Mouse (Mus musculus) layer of hippocampus, postnatal 25 days (tissue): ENCODE data around the gene Rbm4. TPM values are rescaled to one million over a fixed set of nuclear protein-coding genes. Genes with fewer than 3 reads are reported as not detected.
"Not testable (repeated sequence)": the region's sequence is repeated elsewhere in the genome, so short reads cannot be mapped to it uniquely, and the experiment has no call there.

Source experiments
- DNase-seq, 2 experiments: peaks; one replicate each; pipeline ENCODE4 v3.0.0; 2022; ENCODE audit warnings: mixed read lengths in 2 of 2, low spot score in 1 of 2; ENCODE audit errors: extremely low spot score in 1 of 2
- total RNA-seq, 2 experiments: library from RNA; stranded (reverse); gene quantifications; 2 replicates each; pipeline ENCODE4 v1.2.3; 2021

The Rbm4 gene
- total RNA-seq, 2 experiments from 2014 or later = 81.1 to 82.0 TPM

- no peak for DNase-seq
These were observed 5.4 kb upstream of the Rbm4 start for GRCm38 (mm10) chr19:4799083-4799482.

GRCm38 (mm10) chr19:4797846-4798245, 4.1 kb upstream of the Rbm4 start:
- no peak for DNase-seq

- no peak for DNase-seq
These were observed 2.2 kb upstream of the Rbm4 start for GRCm38 (mm10) chr19:4795929-4796328.

- no peak for DNase-seq
These were observed 345 bp downstream of the Rbm4 start for GRCm38 (mm10) chr19:4793281-4793830.

GRCm38 (mm10) chr19:4786313-4786712, 7.4 kb downstream of the Rbm4 start:
- DNase-seq = no peak

- no peak for DNase-seq
These were observed 8.5 kb downstream of the Rbm4 start for GRCm38 (mm10) chr19:4785206-4785605.

GRCm38 (mm10) chr19:4782891-4783290, 10.8 kb downstream of the Rbm4 start:
- DNase-seq = no peak

- no peak for DNase-seq
These were observed 20.9 kb downstream of the Rbm4 start for GRCm38 (mm10) chr19:4772785-4773184.

GRCm38 (mm10) chr19:4767507-4768148, 26.1 kb downstream of the Rbm4 start:
- DNase-seq = no peak

- no peak for DNase-seq
These were observed 30.8 kb downstream of the Rbm4 start for GRCm38 (mm10) chr19:4762876-4763275.

- not testable (repeated sequence) for DNase-seq
These were observed 33.2 kb downstream of the Rbm4 start for GRCm38 (mm10) chr19:4760544-4760943.

- DNase-seq = no peak
These were observed 36.8 kb downstream of the Rbm4 start for GRCm38 (mm10) chr19:4756921-4757320.

- peak; percentile 92 to 98 for DNase-seq
These were observed 37.3 kb downstream of the Rbm4 start, which contains the start of gene Rbm4b for GRCm38 (mm10) chr19:4756193-4756911. Rbm4b (plus strand) TSS chr19:4756497.

- peak; percentile 77 to 84 for DNase-seq
These were observed 38.0 kb downstream of the Rbm4 start for GRCm38 (mm10) chr19:4755565-4756192.

- DNase-seq = no peak
These were observed 43.7 kb downstream of the Rbm4 start for GRCm38 (mm10) chr19:4749975-4750374.

GRCm38 (mm10) chr19:4748493-4748892, 45.2 kb downstream of the Rbm4 start:
- DNase-seq = no peak

- DNase-seq = no peak
These were observed 45.9 kb downstream of the Rbm4 start for GRCm38 (mm10) chr19:4747631-4748312.

- DNase-seq = no peak
These were observed 47.1 kb downstream of the Rbm4 start for GRCm38 (mm10) chr19:4746611-4747010.

GRCm38 (mm10) chr19:4745681-4746080, 48.0 kb downstream of the Rbm4 start:
- DNase-seq = no peak

GRCm38 (mm10) chr19:4745057-4745456, 48.6 kb downstream of the Rbm4 start:
- peak in 1 of 2 experiments; percentile 11 for DNase-seq

GRCm38 (mm10) chr19:4744026-4744425, 49.7 kb downstream of the Rbm4 start:
- no peak for DNase-seq
